Mouse (Mus musculus): Measurements from ENCODE around the gene Ap5s1. TPM values are rescaled to one million over a fixed set of nuclear protein-coding genes. Genes with fewer than 3 reads are reported as not detected.
A peak's percentile ranks its signal among the peaks of the same experiment; 100 is the strongest.

Gene Ap5s1
- polyA plus RNA-seq, 1 experiment from 2014 or later: 19.5 TPM

DNA sequence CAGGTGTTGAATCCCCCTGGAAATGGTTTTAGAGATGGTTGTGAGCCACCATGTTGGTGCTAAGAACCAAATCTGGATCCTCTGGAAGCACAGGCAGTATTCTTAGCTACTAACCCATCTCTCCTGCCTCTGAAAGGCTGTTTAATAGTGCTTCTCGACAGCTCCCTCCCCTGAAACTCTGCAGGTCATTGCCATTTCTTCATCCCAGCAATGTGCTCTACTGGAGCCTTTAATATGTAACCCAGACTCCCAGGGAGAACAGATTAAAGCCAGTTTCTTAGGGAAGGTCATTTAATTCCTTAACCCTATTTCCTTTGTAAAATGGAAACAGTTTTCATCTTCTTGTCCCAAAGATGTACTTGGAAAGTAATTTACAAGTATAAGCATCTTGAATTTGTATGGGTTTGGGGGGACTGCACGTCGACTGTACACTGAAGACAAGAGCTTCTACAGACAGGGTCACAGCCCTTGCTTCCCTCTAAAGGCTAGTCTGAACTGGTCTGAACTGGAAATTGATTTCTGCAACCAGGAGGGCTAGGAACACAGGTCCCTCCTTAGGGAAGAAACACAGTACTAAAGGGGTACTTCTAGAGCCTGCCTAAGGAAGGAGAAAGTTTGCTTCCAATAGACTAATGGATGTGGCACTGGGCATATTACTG lies 31.5 kb upstream of the Ap5s1 start:
- DNase-seq (no peak), ATAC-seq (no peak)
- H3K4me1 ChIP-seq (ENCODE audit: insufficient read depth): peaks cover 62% of the 10 kb centered on the region
- H3K36me3 ChIP-seq (replicated peaks; ENCODE audit: insufficient read depth, low read length): 0 out of 2 replicates have a peak, but pooled peaks cover 4% of the 10 kb centered on the region
- no peak for TF ChIP-seq EP300 (IDR thresholded peaks at IDR 0.05; ENCODE audit: low read depth)
- no peak for TF ChIP-seq CTCF (IDR thresholded peaks at IDR 0.05; ENCODE audit: low read depth)
- H3K4me3 ChIP-seq (ENCODE audit: low read depth, low read length): no peak overlapping the region
- H3K27ac ChIP-seq (ENCODE audit: low read depth): no peak overlapping the region
- no peaks in the 10 kb centered on the region for H3K9me3 ChIP-seq (ENCODE audit: low read length)
- H3K4me2 ChIP-seq (ENCODE audit: low read depth, low read length): no peak overlapping the region
- peaks cover 35% of the 10 kb centered on the region for H3K27me3 ChIP-seq (ENCODE audit: insufficient read depth, low read length)
- H3K9ac ChIP-seq (replicated peaks): no peak overlapping the region
- WGBS (ENCODE audit: insufficient replicate concordance): 71% methylated on average over 3 of the region's 3 CpGs

DNA sequence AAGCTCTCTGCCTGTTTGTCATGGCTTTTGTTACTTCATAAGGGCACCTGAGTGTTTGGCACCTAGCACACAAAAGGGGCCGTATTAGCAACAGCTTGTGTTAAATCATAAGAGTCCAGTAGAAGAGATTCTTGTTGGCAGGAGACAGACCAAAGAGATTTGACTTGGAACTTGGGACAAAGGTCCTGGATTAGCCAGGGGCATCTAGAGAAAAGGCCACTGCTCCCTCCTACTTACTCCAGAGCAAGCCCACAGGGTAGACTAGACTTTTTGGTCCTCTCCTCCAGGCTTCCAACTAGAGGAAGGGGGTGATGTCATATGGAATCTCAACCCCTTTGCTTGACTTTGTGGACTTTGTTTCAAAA lies 31.0 kb upstream of the Ap5s1 start:
- DNase-seq (no peak), ATAC-seq (no peak)
- Histone ChIP-seq H3K27ac (ENCODE audit: low read depth) (no peak overlapping the region), H3K4me1 (ENCODE audit: insufficient read depth) (peaks cover 65% of the 10 kb centered on the region), H3K4me3 (ENCODE audit: low read depth, low read length) (no peak overlapping the region), H3K9ac (replicated peaks) (no peak overlapping the region), H3K36me3 (replicated peaks; ENCODE audit: insufficient read depth, low read length) (0 out of 2 replicates have a peak, but pooled peaks cover 4% of the 10 kb centered on the region), H3K27me3 (ENCODE audit: insufficient read depth, low read length) (peaks cover 30% of the 10 kb centered on the region), H3K9me3 (ENCODE audit: low read length) (no peaks in the 10 kb centered on the region), H3K4me2 (ENCODE audit: low read depth, low read length) (no peak overlapping the region)
- WGBS (ENCODE audit: insufficient replicate concordance): 84% methylated on average over 1 of the region's 1 CpGs
- TF ChIP-seq EP300 (IDR thresholded peaks at IDR 0.05; ENCODE audit: low read depth): no peak
- no peak for TF ChIP-seq CTCF (IDR thresholded peaks at IDR 0.05; ENCODE audit: low read depth)

DNA sequence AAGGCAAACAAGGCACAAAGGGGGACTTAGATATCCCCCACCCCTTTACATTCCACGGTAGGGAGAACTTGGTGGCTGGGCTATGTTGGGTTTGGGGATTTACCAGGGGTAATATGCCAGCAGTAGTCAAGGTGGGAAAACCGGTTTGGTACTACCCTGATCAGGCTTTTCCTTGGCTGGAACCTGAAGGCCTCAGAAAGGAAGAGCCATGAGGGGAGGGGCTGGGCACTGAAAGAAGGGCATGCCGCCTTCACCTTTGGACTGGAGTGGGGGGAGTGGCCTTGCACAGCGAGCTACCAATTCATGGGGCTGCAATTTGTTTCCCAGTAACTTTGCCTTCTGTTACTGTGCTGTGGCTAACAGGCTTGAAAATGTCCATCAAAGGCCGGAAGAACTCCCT lies 30.4 kb upstream of the Ap5s1 start:
- Histone ChIP-seq H3K9ac (replicated peaks) (no peak overlapping the region), H3K36me3 (replicated peaks; ENCODE audit: insufficient read depth, low read length) (0 out of 2 replicates have a peak, but pooled peaks cover 4% of the 10 kb centered on the region), H3K4me3 (ENCODE audit: low read depth, low read length) (no peak overlapping the region), H3K27ac (ENCODE audit: low read depth) (no peak overlapping the region), H3K9me3 (ENCODE audit: low read length) (no peaks in the 10 kb centered on the region), H3K27me3 (ENCODE audit: insufficient read depth, low read length) (peaks cover 24% of the 10 kb centered on the region), H3K4me2 (ENCODE audit: low read depth, low read length) (no peak overlapping the region), H3K4me1 (ENCODE audit: insufficient read depth) (peaks cover 60% of the 10 kb centered on the region)
- ATAC-seq (no peak), DNase-seq (no peak)
- TF ChIP-seq CTCF (IDR thresholded peaks at IDR 0.05; ENCODE audit: low read depth): no peak
- no peak for TF ChIP-seq EP300 (IDR thresholded peaks at IDR 0.05; ENCODE audit: low read depth)
- 57% methylated on average over 5 of the region's 5 CpGs for WGBS (ENCODE audit: insufficient replicate concordance)

DNA sequence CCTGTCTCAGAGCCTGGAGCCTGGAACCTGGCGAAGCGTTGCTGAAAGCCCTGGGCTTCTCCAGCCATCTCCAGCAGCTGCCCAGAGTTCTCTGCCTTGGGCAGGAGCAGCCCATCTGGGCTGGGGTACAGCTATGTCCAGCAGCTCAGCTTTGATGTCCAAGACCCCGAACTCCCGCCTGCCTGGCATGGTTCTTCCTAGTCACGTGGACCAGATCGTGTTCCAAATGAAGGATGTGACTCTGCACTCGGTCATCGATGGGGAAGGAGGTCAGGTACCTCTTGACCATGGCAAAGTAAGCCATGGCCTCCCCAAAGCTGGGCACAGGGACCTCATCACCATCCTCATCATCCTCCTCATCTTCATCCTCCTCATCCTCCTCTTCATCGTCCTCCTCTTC lies 28.9 kb upstream of the Ap5s1 start:
- Histone ChIP-seq H3K9ac (replicated peaks) (peak overlapping the region; percentile 45; the same call in 1 of the 2 replicates), H3K4me2 (ENCODE audit: low read depth, low read length) (peak overlapping the region; percentile 90), H3K4me3 (ENCODE audit: low read depth, low read length) (peak overlapping the region; percentile 58; the same call in 1 of the 2 replicates), H3K36me3 (replicated peaks; ENCODE audit: insufficient read depth, low read length) (0 out of 2 replicates have a peak, but pooled peaks cover 4% of the 10 kb centered on the region), H3K9me3 (ENCODE audit: low read length) (no peaks in the 10 kb centered on the region), H3K27ac (ENCODE audit: low read depth) (no peak overlapping the region), H3K4me1 (ENCODE audit: insufficient read depth) (peaks cover 58% of the 10 kb centered on the region), H3K27me3 (ENCODE audit: insufficient read depth, low read length) (peaks cover 10% of the 10 kb centered on the region)
- TF ChIP-seq CTCF (IDR thresholded peaks at IDR 0.05; ENCODE audit: low read depth) (no peak), EP300 (IDR thresholded peaks at IDR 0.05; ENCODE audit: low read depth) (no peak)
- ATAC-seq (no peak), DNase-seq (no peak)
- 79% methylated on average over 9 of the region's 9 CpGs for WGBS (ENCODE audit: insufficient replicate concordance)

DNA sequence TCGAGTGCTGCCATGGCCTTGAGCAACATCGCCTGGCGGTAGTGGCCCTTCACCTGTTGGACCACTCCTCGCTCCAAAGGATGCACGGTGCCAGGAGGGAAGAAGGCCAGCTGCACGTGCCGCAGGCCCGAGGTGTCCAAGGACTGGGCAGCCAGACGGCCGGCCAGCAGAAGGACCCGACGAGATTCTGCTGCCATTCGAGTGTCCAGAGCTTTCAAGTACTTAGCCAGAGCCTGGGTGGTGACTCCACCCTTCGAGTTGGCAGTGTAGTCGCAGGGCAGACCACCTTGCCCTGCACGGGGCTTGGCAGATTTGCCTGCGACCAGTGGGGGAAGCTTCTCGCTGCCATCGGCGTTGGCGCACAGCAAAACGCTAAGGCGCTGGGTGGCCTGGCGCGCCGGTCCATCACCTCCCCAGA lies 28.0 kb upstream of the Ap5s1 start:
- ATAC-seq (no peak), DNase-seq (no peak)
- H3K27ac ChIP-seq (ENCODE audit: low read depth): peak overlapping the region; percentile 88
- peak overlapping the region; percentile 71 for H3K9ac ChIP-seq (replicated peaks)
- H3K36me3 ChIP-seq (replicated peaks; ENCODE audit: insufficient read depth, low read length): 0 out of 2 replicates have a peak, but pooled peaks cover 4% of the 10 kb centered on the region
- H3K9me3 ChIP-seq (ENCODE audit: low read length): no peaks in the 10 kb centered on the region
- 37% methylated on average over 26 of the region's 26 CpGs for WGBS (ENCODE audit: insufficient replicate concordance)
- H3K4me2 ChIP-seq (ENCODE audit: low read depth, low read length): peak overlapping the region; percentile 90
- peak overlapping the region; percentile 58 for H3K4me3 ChIP-seq (ENCODE audit: low read depth, low read length)
- TF ChIP-seq CTCF (IDR thresholded peaks at IDR 0.05; ENCODE audit: low read depth) (no peak), EP300 (IDR thresholded peaks at IDR 0.05; ENCODE audit: low read depth) (no peak)
- peaks cover under 1% of the 10 kb centered on the region; the same call in 1 of the 2 replicates for H3K27me3 ChIP-seq (ENCODE audit: insufficient read depth, low read length)
- H3K4me1 ChIP-seq (ENCODE audit: insufficient read depth): peaks cover 58% of the 10 kb centered on the region

DNA sequence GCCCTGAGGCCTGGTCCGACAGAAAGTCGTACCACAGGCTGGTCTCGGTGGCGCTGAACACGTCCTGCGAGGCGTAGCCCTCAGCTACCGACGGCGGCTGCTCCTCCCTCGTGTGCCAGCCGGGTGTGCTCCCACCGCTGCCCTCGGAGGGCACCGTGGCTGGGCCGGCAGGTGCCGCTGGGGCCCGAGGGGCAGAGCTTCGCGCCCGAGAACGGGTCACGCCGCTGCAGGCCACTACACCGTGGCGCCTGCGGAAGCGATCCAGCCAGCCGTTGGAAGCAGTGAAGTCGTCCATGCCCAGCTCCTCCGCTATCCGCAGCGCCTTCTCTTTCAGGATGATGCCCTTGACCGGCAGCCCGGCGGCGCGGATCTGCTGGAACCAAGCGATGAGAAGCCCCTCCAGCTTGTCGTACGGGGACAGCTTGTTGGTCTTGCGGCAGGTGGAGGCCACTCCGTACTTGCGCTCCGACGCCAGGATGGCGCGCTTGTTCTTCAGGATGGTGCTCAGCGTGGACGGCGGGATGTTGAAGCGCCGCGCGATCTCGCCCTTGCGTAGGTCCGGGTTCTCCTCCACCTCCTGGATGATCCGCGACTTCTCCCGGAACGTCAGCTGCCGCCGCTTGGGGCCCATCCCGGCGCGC lies 27.5 kb upstream of the Ap5s1 start:
- Histone ChIP-seq H3K36me3 (replicated peaks; ENCODE audit: insufficient read depth, low read length) (0 out of 2 replicates have a peak, but pooled peaks cover 4% of the 10 kb centered on the region), H3K27me3 (ENCODE audit: insufficient read depth, low read length) (no peaks in the 10 kb centered on the region; the same call in 1 of the 2 replicates), H3K4me3 (ENCODE audit: low read depth, low read length) (peak overlapping the region; percentile 58), H3K27ac (ENCODE audit: low read depth) (peak overlapping the region; percentile 88), H3K4me1 (ENCODE audit: insufficient read depth) (peaks cover 54% of the 10 kb centered on the region), H3K9ac (replicated peaks) (peak overlapping the region; percentile 71), H3K9me3 (ENCODE audit: low read length) (no peaks in the 10 kb centered on the region), H3K4me2 (ENCODE audit: low read depth, low read length) (peak overlapping the region; percentile 90)
- TF ChIP-seq CTCF (IDR thresholded peaks at IDR 0.05; ENCODE audit: low read depth) (no peak; the same call in none of the 2 replicates), EP300 (IDR thresholded peaks at IDR 0.05; ENCODE audit: low read depth) (no peak)
- WGBS (ENCODE audit: insufficient replicate concordance): under 1% methylated on average over 64 of the region's 67 CpGs
- DNase-seq: peak; percentile 73
- ATAC-seq: peak; percentile 78

Measured in liver, postnatal 0 days (tissue).